Mouse (Mus musculus) midbrain, embryonic 14.5 days (tissue): ENCODE measurements at regions not wholly inside any gene's neighbourhood (a gene's known extent, or its start where the extent isn't known, plus 50 kb on each side); places are given as distances from the start of the nearest gene placed in this dataset.

Experiments
- ATAC-seq: fragments of 200-750 bp; cut with Nextera tagmentation; 2 replicates; pipeline ENCODE4 v1.8.0; 2017; ENCODE audit warnings: moderate number of reproducible peaks, moderate library complexity; ENCODE audit not compliant: low FRiP score, low TSS enrichment
- DNase-seq: peaks from one replicate; pipeline ENCODE4 v3.0.0-alpha.2; 2015
- H3K27ac ChIP-seq: fragments of 300-500 bp; sonication (generic); replicated peaks from 2 replicates; pipeline ENCODE4 v1.5.1; 2014; ENCODE audit warnings: mild to moderate bottlenecking, low read depth, low read length, moderate library complexity
- H3K27me3 ChIP-seq: fragments of 300-500 bp; sonication (generic); 2 replicates; pipeline ENCODE4 v1.6.1; 2014; ENCODE audit warnings: low read length, control low read depth, mixed read lengths; ENCODE audit not compliant: control insufficient read depth, insufficient read depth
- H3K36me3 ChIP-seq: fragments of 300-500 bp; sonication (generic); 2 replicates; pipeline ENCODE4 v1.6.1; 2014; ENCODE audit warnings: low read length, control low read depth; ENCODE audit not compliant: control insufficient read depth, insufficient read depth
- H3K4me1 ChIP-seq: fragments of 300-500 bp; sonication (generic); 2 replicates; pipeline ENCODE4 v1.6.1; 2014; ENCODE audit warnings: mild to moderate bottlenecking, antibody characterized with exemption, low read length, control low read depth; ENCODE audit not compliant: control insufficient read depth, insufficient read depth
- H3K4me2 ChIP-seq: fragments of 300-500 bp; sonication (generic); 2 replicates; pipeline ENCODE4 v1.6.1; 2014; ENCODE audit warnings: mild to moderate bottlenecking, low read length, moderate library complexity
- H3K4me3 ChIP-seq: fragments of 300-500 bp; sonication (generic); replicated peaks from 2 replicates; pipeline ENCODE4 v1.5.1; 2014; ENCODE audit warnings: low read depth, low read length
- H3K9ac ChIP-seq: fragments of 300-500 bp; sonication (generic); replicated peaks from 2 replicates; pipeline ENCODE4 v1.6.1; 2014; ENCODE audit warnings: mild to moderate bottlenecking, low read length, moderate library complexity
- H3K9me3 ChIP-seq: fragments of 300-500 bp; sonication (generic); 2 replicates; pipeline ENCODE4 v1.6.1; 2016; ENCODE audit warnings: low read length, control low read depth, mixed read lengths; ENCODE audit not compliant: control insufficient read depth
- WGBS: fragments of 180-500 bp; shearing (Covaris S2); extraction: QIAGEN DNeasy Blood & Tissue Kit; methylation state at CpG from one replicate; pipeline ENCODE4 v1.1.7; 2014; 5-methylcytosine and 5-hydroxymethylcytosine counted together

GRCm38 (mm10) chr13:55974105-55974504, 138.1 kb upstream of the Pitx1 start:
- ATAC-seq: no peak
- no peak overlapping the region for H3K9ac ChIP-seq
- no peak overlapping the region for H3K27ac ChIP-seq
- H3K36me3 ChIP-seq: no peaks in the 10 kb centered on the region
- no peaks in the 10 kb centered on the region for H3K4me1 ChIP-seq
- no peaks in the 10 kb centered on the region for H3K27me3 ChIP-seq
- H3K4me3 ChIP-seq: no peak overlapping the region
- whole genome bisulfite sequencing: 44% methylated on average over 5 of the region's 5 CpGs
- no peaks in the 10 kb centered on the region for H3K9me3 ChIP-seq
- DNase-seq: peak; percentile 57
- no peak overlapping the region for H3K4me2 ChIP-seq

GRCm38 (mm10) chr13:55970687-55971086, 134.7 kb upstream of the Pitx1 start:
- Histone ChIP-seq H3K4me1 (no peaks in the 10 kb centered on the region), H3K4me3 (no peak overlapping the region), H3K27ac (no peak overlapping the region), H3K27me3 (no peaks in the 10 kb centered on the region), H3K36me3 (no peaks in the 10 kb centered on the region), H3K9ac (no peak overlapping the region), H3K9me3 (no peaks in the 10 kb centered on the region), H3K4me2 (no peak overlapping the region)
- ATAC-seq (no peak), DNase-seq (no peak)
- WGBS: 86% methylated on average over 6 of the region's 6 CpGs

- H3K27ac ChIP-seq: no peak overlapping the region
- no peak for ATAC-seq
- no peak overlapping the region for H3K4me3 ChIP-seq
- no peaks in the 10 kb centered on the region for H3K4me1 ChIP-seq
- no peak for DNase-seq
- H3K4me2 ChIP-seq: no peak overlapping the region
- WGBS: 89% methylated on average over 4 of the region's 4 CpGs
- H3K9me3 ChIP-seq: no peaks in the 10 kb centered on the region
- no peak overlapping the region for H3K9ac ChIP-seq
- H3K36me3 ChIP-seq: no peaks in the 10 kb centered on the region
- 0 out of 2 replicates have a peak, but pooled peaks cover 5% of the 10 kb centered on the region for H3K27me3 ChIP-seq
Measured at GRCm38 (mm10) chr13:55969473-55969872, 133.5 kb upstream of the Pitx1 start.

DNA sequence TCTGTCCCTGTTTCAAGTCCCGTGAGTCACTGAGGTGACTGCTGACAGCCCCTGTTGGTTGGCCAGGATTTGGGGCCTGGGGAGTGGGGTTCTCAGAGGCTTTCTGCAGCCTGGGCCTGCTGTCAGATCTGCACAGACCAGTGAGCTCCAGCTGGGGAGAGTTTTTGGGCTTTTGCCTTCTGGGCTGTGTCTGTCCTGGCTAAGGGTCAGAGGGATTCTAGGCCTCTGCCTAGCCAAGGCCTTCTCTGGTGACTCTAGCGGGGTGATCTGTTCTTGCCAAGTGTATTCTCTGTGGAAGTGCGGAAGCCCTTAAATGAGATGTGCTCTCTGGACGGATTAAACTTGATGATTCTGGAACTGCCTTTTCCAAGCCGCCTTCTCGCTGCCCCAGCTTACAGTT, 131.2 kb upstream of the Pitx1 start:
- DNase-seq: no peak
- no peak overlapping the region for H3K4me3 ChIP-seq
- ATAC-seq: no peak
- H3K27me3 ChIP-seq: 0 out of 2 replicates have a peak, but pooled peaks cover 17% of the 10 kb centered on the region
- H3K9ac ChIP-seq: no peak overlapping the region
- no peaks in the 10 kb centered on the region for H3K36me3 ChIP-seq
- 74% methylated on average over 6 of the region's 6 CpGs for WGBS
- no peak overlapping the region for H3K27ac ChIP-seq
- no peak overlapping the region for H3K4me2 ChIP-seq
- peaks cover 7% of the 10 kb centered on the region; the same call in 1 of the 2 replicates for H3K4me1 ChIP-seq
- H3K9me3 ChIP-seq: no peaks in the 10 kb centered on the region

DNA sequence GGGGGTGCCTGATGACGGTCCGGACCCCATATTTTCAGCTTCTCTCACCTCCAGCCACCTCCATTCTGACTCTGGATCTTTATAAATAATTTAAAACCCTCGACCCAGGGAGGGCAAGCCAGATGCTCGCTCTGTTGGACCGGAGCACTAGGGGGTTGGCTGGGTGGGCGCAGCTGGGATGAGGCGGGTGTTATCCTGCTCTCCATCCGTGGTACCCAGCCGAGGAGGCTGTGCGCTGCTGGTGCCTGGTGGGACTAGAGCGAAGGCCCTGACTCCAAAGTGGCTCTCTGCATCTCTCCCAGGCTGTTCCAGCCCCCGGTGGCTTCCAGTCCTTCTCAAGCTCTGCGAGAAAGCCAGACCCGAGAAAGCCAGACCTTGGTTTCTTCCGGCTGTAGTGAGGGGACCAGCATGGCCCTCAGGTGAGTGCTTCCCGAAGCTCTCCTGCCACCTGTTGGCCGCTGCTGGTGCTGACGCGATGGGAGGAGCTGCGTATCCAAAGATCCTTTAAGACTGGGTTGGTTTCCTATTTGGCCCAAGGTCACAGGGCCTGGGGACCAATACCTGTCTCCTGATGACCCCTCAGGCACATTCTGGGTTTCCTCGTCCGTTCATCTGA, 127.1 kb upstream of the Pitx1 start:
- peak overlapping the region; percentile 39; the same call in 1 of the 2 replicates for H3K9ac ChIP-seq
- 3% methylated on average over 22 of the region's 22 CpGs for WGBS
- H3K27me3 ChIP-seq: peaks cover 22% of the 10 kb centered on the region; the same call in 1 of the 2 replicates
- H3K4me1 ChIP-seq: peaks cover 7% of the 10 kb centered on the region; the same call in 1 of the 2 replicates
- no peak overlapping the region for H3K27ac ChIP-seq
- no peaks in the 10 kb centered on the region for H3K36me3 ChIP-seq
- H3K9me3 ChIP-seq: no peaks in the 10 kb centered on the region
- peak; percentile 91 for DNase-seq
- H3K4me3 ChIP-seq: peak overlapping the region; percentile 24
- peak; percentile 63; the same call in 1 of the 2 replicates for ATAC-seq
- peak overlapping the region; percentile 51 for H3K4me2 ChIP-seq

GRCm38 (mm10) chr13:55962254-55962866, 126.4 kb upstream of the Pitx1 start:
- Histone ChIP-seq H3K9ac (no peak overlapping the region), H3K4me1 (peaks cover 7% of the 10 kb centered on the region; the same call in 1 of the 2 replicates), H3K9me3 (no peaks in the 10 kb centered on the region), H3K27ac (no peak overlapping the region), H3K27me3 (peaks cover 22% of the 10 kb centered on the region; the same call in 1 of the 2 replicates), H3K36me3 (no peaks in the 10 kb centered on the region), H3K4me2 (peak overlapping the region; percentile 51), H3K4me3 (no peak overlapping the region)
- DNase-seq (peak; percentile 65), ATAC-seq (no peak)
- 6% methylated on average over 18 of the region's 18 CpGs for WGBS

DNA sequence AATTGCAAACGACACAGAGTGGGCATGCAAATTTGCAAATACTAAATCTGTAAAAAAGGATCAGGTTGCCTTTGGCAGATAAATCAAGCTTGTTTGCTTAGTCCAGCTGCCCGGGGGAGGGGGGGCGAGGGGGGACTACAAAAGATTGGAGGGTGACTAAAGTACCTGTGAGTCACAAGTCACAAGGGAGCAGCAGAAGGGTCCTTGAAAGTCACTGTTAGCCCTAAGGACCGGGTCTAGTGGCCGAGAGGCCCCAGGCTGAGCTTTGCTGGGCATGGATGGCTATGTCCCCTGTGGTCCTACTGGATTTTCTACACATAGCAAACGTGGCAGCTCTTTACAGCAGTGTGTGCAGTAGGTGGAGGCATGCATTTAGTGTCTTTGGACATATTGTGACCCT, 118.4 kb upstream of the Pitx1 start:
- H3K27ac ChIP-seq: no peak overlapping the region
- H3K4me1 ChIP-seq: no peaks in the 10 kb centered on the region
- H3K36me3 ChIP-seq: no peaks in the 10 kb centered on the region
- 77% methylated on average over 6 of the region's 6 CpGs for WGBS
- H3K4me3 ChIP-seq: no peak overlapping the region
- ATAC-seq: no peak
- H3K4me2 ChIP-seq: no peak overlapping the region
- H3K9ac ChIP-seq: no peak overlapping the region
- DNase-seq: no peak
- no peaks in the 10 kb centered on the region; the same call in 1 of the 2 replicates for H3K27me3 ChIP-seq
- H3K9me3 ChIP-seq: no peaks in the 10 kb centered on the region

DNA sequence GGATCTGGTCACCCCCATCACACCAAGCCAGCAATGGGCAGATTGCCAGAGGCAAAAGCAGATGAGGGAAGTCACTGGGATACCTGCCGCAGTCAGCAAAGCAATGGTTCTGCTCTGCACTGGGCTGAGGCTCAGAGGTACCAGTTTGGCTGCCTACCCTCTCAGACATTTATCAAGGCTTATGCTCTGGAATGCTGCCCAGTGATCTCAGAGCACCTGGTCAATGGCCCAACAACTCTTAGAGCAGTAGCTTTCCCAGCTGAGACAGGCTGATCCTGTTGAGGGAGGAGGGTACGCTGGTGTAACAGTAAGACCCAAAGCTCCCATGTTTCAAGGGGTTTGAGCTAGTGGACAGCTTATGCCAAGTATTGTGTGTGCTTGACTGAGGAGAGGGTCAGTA, 117.4 kb upstream of the Pitx1 start:
- WGBS: 95% methylated on average over 2 of the region's 2 CpGs
- H3K36me3 ChIP-seq: no peaks in the 10 kb centered on the region

DNA sequence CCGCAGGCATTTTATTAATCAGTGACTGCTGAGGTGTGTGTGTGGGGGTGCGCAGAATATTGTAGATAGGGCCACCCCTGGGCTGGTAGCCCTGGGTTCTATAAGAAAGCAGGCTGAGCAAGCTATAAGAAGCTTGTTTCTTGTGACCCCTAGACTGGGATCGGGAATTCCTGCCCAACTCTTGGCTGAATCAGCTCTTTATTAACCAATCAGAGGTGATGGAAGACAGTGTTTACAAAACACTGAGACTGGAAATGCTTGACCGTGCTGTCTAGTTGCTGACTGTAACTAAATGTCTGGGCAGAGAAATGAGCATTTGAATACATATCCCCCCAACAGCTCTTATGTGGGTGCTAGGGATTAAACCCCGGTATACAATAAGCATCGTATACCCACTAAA, 114.8 kb upstream of the Pitx1 start:
- no peak for ATAC-seq
- no peaks in the 10 kb centered on the region for H3K36me3 ChIP-seq
- no peak for DNase-seq
- no peaks in the 10 kb centered on the region; the same call in 1 of the 2 replicates for H3K27me3 ChIP-seq
- H3K9ac ChIP-seq: no peak overlapping the region
- H3K4me3 ChIP-seq: no peak overlapping the region
- H3K4me1 ChIP-seq: 0 out of 2 replicates have a peak, but pooled peaks cover 8% of the 10 kb centered on the region
- H3K27ac ChIP-seq: no peak overlapping the region
- H3K4me2 ChIP-seq: no peak overlapping the region
- H3K9me3 ChIP-seq: no peaks in the 10 kb centered on the region
- WGBS: 90% methylated on average over 6 of the region's 6 CpGs

More for the DNA sequence above, 117.4 kb upstream of the Pitx1 start:
- ATAC-seq (no peak), DNase-seq (no peak)
- Histone ChIP-seq H3K9me3 (no peaks in the 10 kb centered on the region), H3K9ac (no peak overlapping the region), H3K4me3 (no peak overlapping the region), H3K4me1 (0 out of 2 replicates have a peak, but pooled peaks cover 7% of the 10 kb centered on the region), H3K27ac (no peak overlapping the region), H3K27me3 (no peaks in the 10 kb centered on the region; the same call in 1 of the 2 replicates), H3K4me2 (no peak overlapping the region)
